Mouse (Mus musculus) neural tube, embryonic 14.5 days (tissue): ENCODE data around the gene Raly. TPM values are rescaled to one million over a fixed set of nuclear protein-coding genes. Genes with fewer than 3 reads are reported as not detected.

Source experiments
- ATAC-seq: fragments of 200-750 bp; cut with Nextera tagmentation; 2 replicates; pipeline ENCODE4 v1.8.0; 2017; ENCODE audit warnings: low read depth, mild to moderate bottlenecking, moderate TSS enrichment, moderate library complexity
- H3K27ac ChIP-seq: fragments of 300-500 bp; sonication (generic); 2 replicates; pipeline ENCODE4 v1.5.1; 2014; ENCODE audit warnings: low read depth, mild to moderate bottlenecking, control low read depth, low read length, moderate library complexity, mixed read lengths
- H3K27me3 ChIP-seq: fragments of 300-500 bp; sonication (generic); 2 replicates; pipeline ENCODE4 v1.6.1; 2014; ENCODE audit warnings: low read length; ENCODE audit not compliant: control insufficient read depth, insufficient read depth
- H3K36me3 ChIP-seq: fragments of 300-500 bp; sonication (generic); 2 replicates; pipeline ENCODE4 v1.6.1; 2014; ENCODE audit warnings: low read length, mixed read lengths; ENCODE audit not compliant: control insufficient read depth, insufficient read depth
- H3K4me1 ChIP-seq: fragments of 300-500 bp; sonication (generic); 2 replicates; pipeline ENCODE4 v1.6.1; 2014; ENCODE audit warnings: low read length; ENCODE audit not compliant: control insufficient read depth, insufficient read depth
- H3K4me2 ChIP-seq: fragments of 300-500 bp; sonication (generic); 2 replicates; pipeline ENCODE4 v1.6.1; 2014; ENCODE audit warnings: mild to moderate bottlenecking, low read depth, low read length, control low read depth
- H3K4me3 ChIP-seq: fragments of 300-500 bp; sonication (generic); 2 replicates; pipeline ENCODE4 v1.5.1; 2014; ENCODE audit warnings: low read depth, low read length, control low read depth, mixed read lengths
- H3K9ac ChIP-seq: fragments of 300-500 bp; sonication (generic); replicated peaks from 2 replicates; pipeline ENCODE4 v1.6.1; 2014; ENCODE audit warnings: low read depth, mild to moderate bottlenecking, control low read depth, low read length, mixed read lengths
- H3K9me3 ChIP-seq: fragments of 300-500 bp; sonication (generic); 2 replicates; pipeline ENCODE4 v1.6.1; 2016; ENCODE audit warnings: low read length; ENCODE audit not compliant: control insufficient read depth
- WGBS: fragments of 180-500 bp; shearing (Covaris S2); extraction: QIAGEN DNeasy Blood & Tissue Kit; methylation state at CpG from one replicate; pipeline ENCODE4 v1.1.7; 2014; 5-methylcytosine and 5-hydroxymethylcytosine counted together
- polyA plus RNA-seq: library from polyadenylated mRNA; unstranded; fragments of >200 nt; fragmentation: Nextera tagmentation; extraction: Ambion mirVana; gene quantifications from 2 replicates; pipeline ENCODE4 v1.2.1, GENCODE M21; 2014

Raly gene
- polyA plus RNA-seq, 1 experiment from 2014 or later = 34.5 TPM

GRCm38 (mm10) chr2:154776496-154776895 is 14.4 kb upstream of the Raly start:
- H3K4me2 ChIP-seq = no peak overlapping the region
- H3K9me3 ChIP-seq = no peaks in the 10 kb centered on the region
- H3K9ac ChIP-seq = no peak overlapping the region
- 86% methylated on average over 7 of the region's 7 CpGs for WGBS
- H3K4me3 ChIP-seq = no peak overlapping the region
- ATAC-seq = no peak
- no peaks in the 10 kb centered on the region for H3K36me3 ChIP-seq
- H3K4me1 ChIP-seq = no peaks in the 10 kb centered on the region
- no peak overlapping the region for H3K27ac ChIP-seq
- no peaks in the 10 kb centered on the region for H3K27me3 ChIP-seq

DNA sequence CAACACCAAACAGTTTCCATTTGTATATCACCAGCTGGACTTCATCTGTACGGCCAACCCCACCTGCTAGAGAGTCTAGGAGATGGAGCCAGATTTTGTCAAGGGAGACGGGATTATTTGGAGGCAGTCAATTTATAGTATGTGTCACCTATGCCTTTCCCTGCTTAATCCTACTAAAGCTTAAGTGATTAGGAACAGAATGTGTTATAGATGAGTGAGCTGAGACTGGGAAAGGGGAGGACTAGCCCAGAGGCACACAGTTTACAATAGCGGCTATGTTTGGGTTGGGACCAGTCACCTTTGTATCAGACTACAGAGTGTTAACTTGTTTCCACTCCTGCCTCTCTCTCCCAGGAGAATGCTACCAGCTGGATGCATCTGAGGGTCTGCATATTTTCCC is 11.2 kb upstream of the Raly start:
- no peaks in the 10 kb centered on the region for H3K27me3 ChIP-seq
- H3K9ac ChIP-seq = no peak overlapping the region
- no peak overlapping the region for H3K4me2 ChIP-seq
- 87% methylated on average over 3 of the region's 3 CpGs for WGBS
- H3K4me1 ChIP-seq = no peaks in the 10 kb centered on the region
- no peak overlapping the region for H3K27ac ChIP-seq
- no peak for ATAC-seq
- H3K9me3 ChIP-seq = no peaks in the 10 kb centered on the region
- H3K4me3 ChIP-seq = no peak overlapping the region
- no peaks in the 10 kb centered on the region for H3K36me3 ChIP-seq

GRCm38 (mm10) chr2:154782361-154782760 is 8.5 kb upstream of the Raly start:
- H3K4me1 ChIP-seq = no peaks in the 10 kb centered on the region

GRCm38 (mm10) chr2:154782856-154783650 is 7.8 kb upstream of the Raly start:
- Histone ChIP-seq H3K36me3 (no peaks in the 10 kb centered on the region), H3K4me3 (no peak overlapping the region), H3K9ac (no peak overlapping the region), H3K4me1 (no peaks in the 10 kb centered on the region), H3K9me3 (no peaks in the 10 kb centered on the region), H3K27me3 (no peaks in the 10 kb centered on the region), H3K4me2 (no peak overlapping the region), H3K27ac (no peak overlapping the region)
- ATAC-seq = no peak; the same call in 1 of the 2 replicates
- 46% methylated on average over 17 of the region's 17 CpGs for WGBS

More at GRCm38 (mm10) chr2:154782361-154782760, 8.5 kb upstream of the Raly start:
- Histone ChIP-seq H3K27me3 (no peaks in the 10 kb centered on the region), H3K4me2 (no peak overlapping the region), H3K27ac (no peak overlapping the region), H3K9ac (no peak overlapping the region), H3K36me3 (no peaks in the 10 kb centered on the region), H3K9me3 (no peaks in the 10 kb centered on the region), H3K4me3 (no peak overlapping the region)
- no peak for ATAC-seq
- 77% methylated on average over 4 of the region's 4 CpGs for WGBS

DNA sequence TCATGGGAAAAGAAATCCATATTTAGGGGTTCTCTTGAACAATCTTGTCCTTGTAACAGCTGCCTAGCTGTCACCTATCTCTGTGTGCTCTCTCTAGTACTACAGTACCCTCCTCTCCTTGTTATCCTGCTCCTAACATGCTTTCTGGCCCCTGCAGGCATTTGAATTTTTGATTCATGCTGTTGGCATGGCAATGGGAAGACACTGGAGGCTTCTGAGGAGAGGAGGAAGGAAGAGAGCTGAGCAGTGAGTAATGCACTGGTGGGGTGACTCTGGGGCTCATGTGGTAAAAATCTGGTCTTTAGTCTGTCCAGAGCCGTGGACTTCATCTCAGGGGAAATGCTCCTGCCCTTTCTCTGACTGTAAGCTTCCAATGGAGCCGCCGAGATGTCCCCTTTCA is 5.6 kb upstream of the Raly start:
- ATAC-seq = no peak
- Histone ChIP-seq H3K9ac (no peak overlapping the region; the same call in 1 of the 2 replicates), H3K4me2 (no peak overlapping the region), H3K4me1 (0 out of 2 replicates have a peak, but pooled peaks cover 5% of the 10 kb centered on the region), H3K36me3 (no peaks in the 10 kb centered on the region), H3K4me3 (no peak overlapping the region), H3K9me3 (no peaks in the 10 kb centered on the region), H3K27ac (no peak overlapping the region), H3K27me3 (no peaks in the 10 kb centered on the region)
- WGBS = 59% methylated on average over 3 of the region's 3 CpGs

GRCm38 (mm10) chr2:154786187-154786586 is 4.7 kb upstream of the Raly start:
- no peaks in the 10 kb centered on the region for H3K9me3 ChIP-seq
- no peak for ATAC-seq
- H3K9ac ChIP-seq = no peak overlapping the region
- no peak overlapping the region for H3K27ac ChIP-seq
- H3K4me2 ChIP-seq = no peak overlapping the region
- no peaks in the 10 kb centered on the region for H3K27me3 ChIP-seq
- H3K36me3 ChIP-seq = no peaks in the 10 kb centered on the region
- no peak overlapping the region for H3K4me3 ChIP-seq
- whole genome bisulfite sequencing = 45% methylated on average over 3 of the region's 3 CpGs
- H3K4me1 ChIP-seq = 0 out of 2 replicates have a peak, but pooled peaks cover 5% of the 10 kb centered on the region

DNA sequence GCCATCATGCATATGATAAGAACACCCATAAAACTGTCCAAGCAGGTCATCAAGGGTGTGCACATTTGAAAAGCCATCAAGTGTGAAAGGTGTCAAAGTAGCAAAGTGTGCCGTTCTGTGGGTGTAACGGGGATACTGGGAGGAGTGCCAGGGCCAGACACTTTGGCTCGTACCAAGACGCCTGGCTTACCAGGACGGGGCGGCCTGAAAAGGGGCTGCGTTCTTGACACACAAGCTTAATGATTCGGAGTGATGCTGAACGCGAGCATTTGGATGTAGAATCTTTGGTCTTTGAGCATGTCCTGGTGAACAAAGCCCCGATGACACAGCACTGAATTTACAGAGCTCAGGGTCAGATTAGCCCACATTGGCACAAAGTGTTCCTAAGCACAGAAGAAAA is 4.1 kb upstream of the Raly start:
- no peak for ATAC-seq
- H3K9ac ChIP-seq = no peak overlapping the region
- no peaks in the 10 kb centered on the region for H3K36me3 ChIP-seq
- 78% methylated on average over 11 of the region's 11 CpGs for WGBS
- H3K27me3 ChIP-seq = no peaks in the 10 kb centered on the region; the same call in 1 of the 2 replicates
- H3K9me3 ChIP-seq = no peaks in the 10 kb centered on the region
- no peak overlapping the region for H3K4me3 ChIP-seq
- H3K4me2 ChIP-seq = no peak overlapping the region
- 0 out of 2 replicates have a peak, but pooled peaks cover 5% of the 10 kb centered on the region for H3K4me1 ChIP-seq
- H3K27ac ChIP-seq = no peak overlapping the region

DNA sequence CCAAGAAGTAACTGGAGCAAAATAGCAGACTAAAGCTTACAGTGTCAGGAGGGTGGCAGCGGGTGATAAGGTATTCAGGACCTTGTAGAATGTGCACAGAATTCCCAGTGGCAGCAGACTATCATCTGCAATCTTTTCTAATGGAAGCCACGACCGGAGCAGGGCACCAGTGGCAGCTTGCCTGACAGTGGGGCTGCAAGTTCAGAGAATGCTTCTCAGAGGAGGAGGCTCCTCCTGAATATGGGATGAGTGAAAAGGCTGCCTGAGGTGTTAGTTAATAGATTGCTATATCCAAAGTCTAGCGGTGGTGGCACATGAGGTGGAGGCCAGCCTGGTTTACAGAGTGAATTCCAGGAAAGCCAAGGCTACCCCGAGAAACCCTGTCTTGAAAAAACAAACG is 1.5 kb upstream of the Raly start:
- Histone ChIP-seq H3K4me2 (no peak overlapping the region), H3K9me3 (no peaks in the 10 kb centered on the region), H3K4me3 (no peak overlapping the region), H3K27ac (no peak overlapping the region), H3K27me3 (no peaks in the 10 kb centered on the region; the same call in 1 of the 2 replicates), H3K4me1 (peaks cover 24% of the 10 kb centered on the region), H3K9ac (no peak overlapping the region), H3K36me3 (no peaks in the 10 kb centered on the region)
- ATAC-seq = no peak
- WGBS = 78% methylated on average over 6 of the region's 6 CpGs

DNA sequence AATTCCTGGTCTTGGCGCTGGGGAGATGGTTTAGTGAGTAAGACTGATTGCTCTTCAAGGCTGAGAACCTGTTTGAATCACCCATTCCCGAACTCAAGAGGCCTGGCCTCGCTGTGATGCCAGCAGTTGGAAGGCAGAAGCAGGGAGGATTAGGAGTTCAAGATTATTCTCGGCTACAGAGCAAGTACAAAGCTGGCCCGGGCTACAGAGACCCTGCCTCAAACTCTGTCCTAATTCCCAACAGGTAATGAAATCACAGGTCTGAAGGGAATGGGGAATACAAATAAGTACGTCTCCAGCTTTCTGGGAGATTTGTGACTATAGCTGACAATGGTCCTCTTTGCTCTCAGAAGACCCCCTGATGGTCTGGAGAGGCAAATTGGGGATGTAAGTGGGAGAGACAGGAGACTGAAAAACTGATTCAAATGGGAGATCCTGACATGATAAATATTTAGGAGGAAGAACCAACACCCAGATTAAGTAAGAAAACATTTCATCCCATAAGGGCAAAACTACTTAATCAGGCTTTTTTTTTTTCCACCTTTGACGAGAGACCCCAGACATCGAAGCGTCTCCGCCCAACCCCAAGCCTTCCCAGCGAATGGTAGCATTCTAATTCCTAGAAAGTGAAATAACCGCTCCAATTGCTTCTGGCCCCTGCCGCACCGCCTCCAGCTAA is 780 bp upstream of the Raly start:
- Histone ChIP-seq H3K27me3 (no peaks in the 10 kb centered on the region; the same call in 1 of the 2 replicates), H3K4me3 (peak overlapping the region; percentile 94), H3K9ac (peak overlapping the region; percentile 39), H3K9me3 (no peaks in the 10 kb centered on the region), H3K4me2 (peak overlapping the region; percentile 91), H3K27ac (peak overlapping the region; percentile 99), H3K36me3 (no peaks in the 10 kb centered on the region), H3K4me1 (peaks cover 24% of the 10 kb centered on the region)
- WGBS = 3% methylated on average over 14 of the region's 14 CpGs
- ATAC-seq = no peak
